Mouse (Mus musculus) monocyte, adult 5-6 weeks (primary cell): ENCODE data around the gene 4921536K21Rik. TPM values are rescaled to one million over a fixed set of nuclear protein-coding genes. Genes with fewer than 3 reads are reported as not detected.
"Not testable (repeated sequence)": the region's sequence is repeated elsewhere in the genome, so short reads cannot be mapped to it uniquely, and the experiment has no call there.

Experiments used
- ATAC-seq: fragments of 153-309, 156-312 bp; replicated peaks from 2 replicates; pipeline ENCODE4 v1.8.0; 2017; ENCODE audit warnings: mild to moderate bottlenecking; ENCODE audit not compliant: low TSS enrichment, insufficient number of reproducible peaks, severe bottlenecking, poor library complexity, low FRiP score
- total RNA-seq: library from RNA; stranded (forward); fragments of 200-1000, 200-491, 200-594 nt; gene quantifications from 3 replicates; pipeline ENCODE4 v1.2.3, GENCODE M21; 2017

4921536K21Rik gene
- total RNA-seq, 1 experiment from 2014 or later: not detected

- ATAC-seq: no peak
These were observed 18.0 kb upstream of the 4921536K21Rik start for GRCm38 (mm10) chr11:3912875-3913271.

DNA sequence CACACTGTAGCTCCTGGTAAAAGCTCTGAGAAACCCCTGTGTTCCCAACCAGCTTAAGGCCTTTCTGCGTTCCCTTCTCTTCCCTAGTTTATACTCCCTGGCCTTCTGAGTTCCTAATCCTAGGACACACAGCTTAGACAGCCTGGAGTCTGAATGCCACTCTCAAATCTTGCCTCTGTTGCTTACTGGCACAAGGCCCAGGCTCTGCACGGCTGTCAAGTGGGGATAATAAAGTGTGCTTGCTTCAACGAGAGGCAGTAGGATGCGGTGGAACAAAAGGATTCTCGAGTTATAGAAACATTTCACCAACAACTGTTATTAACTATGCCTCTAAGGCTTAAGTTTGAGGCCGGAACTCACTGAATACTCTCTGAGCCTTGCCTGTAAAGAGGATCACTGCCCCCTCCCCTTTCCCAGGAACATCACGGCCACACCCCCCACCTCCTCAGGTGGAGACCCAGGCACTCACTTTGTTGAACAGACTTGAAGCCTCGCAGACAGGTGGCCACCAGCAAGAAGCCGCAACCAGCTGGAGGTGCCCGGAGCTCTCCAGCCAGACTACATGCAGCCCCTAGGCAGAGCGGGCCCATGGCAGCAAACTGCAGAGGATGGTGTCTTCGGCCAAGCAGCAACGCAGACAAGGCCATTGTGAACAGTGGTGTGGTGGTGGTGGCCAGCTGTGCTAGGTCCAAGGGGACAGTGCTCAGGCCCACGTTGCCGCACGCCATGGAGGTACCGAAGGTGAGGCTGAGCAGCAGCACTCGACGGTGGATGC is 17.4 kb upstream of the 4921536K21Rik start:
- ATAC-seq: no peak

DNA sequence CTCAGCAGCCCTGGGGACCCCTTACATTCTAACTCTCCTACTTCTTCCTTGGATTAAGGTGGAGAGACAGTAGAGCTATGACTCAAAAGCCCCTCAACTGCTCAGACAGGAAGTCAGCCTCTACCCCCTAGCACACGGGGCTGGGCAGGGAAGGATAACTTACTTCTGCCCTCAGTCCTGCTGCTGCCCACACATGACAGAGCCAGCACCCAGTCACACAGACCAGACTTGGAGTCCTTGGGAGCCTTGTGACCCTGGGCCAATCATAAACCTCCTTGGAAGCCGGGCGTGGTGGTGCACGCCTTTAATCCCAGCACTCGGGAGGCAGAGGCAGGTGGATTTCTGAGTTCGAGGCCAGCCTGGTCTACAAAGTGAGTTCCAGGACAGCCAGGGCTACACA is 16.5 kb upstream of the 4921536K21Rik start:
- ATAC-seq: not testable (repeated sequence)

DNA sequence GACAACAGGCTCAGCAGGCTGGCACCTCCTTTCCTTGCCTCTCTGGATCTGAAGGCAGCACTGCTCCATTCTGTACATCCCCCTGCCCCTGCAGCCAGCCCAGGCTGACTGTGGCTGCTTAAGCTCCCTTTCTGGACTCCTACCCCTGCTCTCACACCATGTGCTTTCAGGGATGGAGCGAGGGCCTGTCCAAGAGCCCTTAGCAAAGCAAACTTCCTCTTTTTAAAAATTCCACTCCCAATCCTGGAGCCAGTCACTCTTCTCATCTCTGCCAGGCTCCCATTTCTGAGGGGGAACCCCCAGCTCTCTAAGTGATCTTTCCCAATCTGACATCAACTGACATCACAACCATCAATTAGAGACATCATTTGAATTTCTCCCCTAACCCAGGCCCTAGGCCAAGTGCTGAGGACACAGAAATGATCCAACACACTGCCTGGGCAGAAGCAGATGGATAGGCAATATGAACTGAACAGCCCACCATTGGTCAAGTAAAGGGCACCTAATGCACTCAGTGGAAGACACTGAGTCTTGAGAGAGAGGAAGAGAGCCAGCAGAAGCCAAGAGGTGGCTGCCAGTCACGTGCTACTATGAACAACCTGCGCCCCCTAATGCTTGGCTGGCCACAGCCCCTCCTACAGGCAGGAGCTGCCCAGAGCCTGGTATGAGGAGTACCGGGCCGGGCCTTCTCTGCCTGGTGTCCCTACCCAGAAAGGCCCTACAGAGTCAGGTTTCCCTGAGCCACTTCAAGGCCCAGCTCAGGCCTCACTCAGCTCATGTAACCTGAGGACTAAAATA is 15.8 kb upstream of the 4921536K21Rik start:
- no peak for ATAC-seq

GRCm38 (mm10) chr11:3909236-3909635 is 14.3 kb upstream of the 4921536K21Rik start:
- ATAC-seq: no peak

DNA sequence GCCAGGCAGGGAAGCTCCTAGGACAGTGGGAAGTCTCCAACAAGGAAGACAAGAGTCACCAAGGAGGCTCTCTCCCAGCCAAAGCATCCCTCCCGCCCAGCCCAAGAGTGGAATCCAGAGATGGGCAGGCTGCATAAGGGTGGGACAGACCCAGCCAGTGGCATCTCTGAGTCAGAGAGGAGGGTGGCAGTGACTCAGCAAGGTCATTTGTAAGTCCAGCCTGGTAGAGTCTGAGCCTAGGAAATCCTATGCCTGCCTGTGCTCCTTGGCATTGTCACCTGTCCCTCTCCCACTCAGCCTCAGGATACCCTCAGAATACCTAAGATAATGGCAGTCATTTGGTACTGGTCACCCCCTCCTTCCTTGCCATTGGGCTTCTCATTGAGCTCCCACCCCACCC is 10.5 kb upstream of the 4921536K21Rik start:
- ATAC-seq: no peak

GRCm38 (mm10) chr11:3904673-3905072 is 9.8 kb upstream of the 4921536K21Rik start:
- no peak for ATAC-seq

DNA sequence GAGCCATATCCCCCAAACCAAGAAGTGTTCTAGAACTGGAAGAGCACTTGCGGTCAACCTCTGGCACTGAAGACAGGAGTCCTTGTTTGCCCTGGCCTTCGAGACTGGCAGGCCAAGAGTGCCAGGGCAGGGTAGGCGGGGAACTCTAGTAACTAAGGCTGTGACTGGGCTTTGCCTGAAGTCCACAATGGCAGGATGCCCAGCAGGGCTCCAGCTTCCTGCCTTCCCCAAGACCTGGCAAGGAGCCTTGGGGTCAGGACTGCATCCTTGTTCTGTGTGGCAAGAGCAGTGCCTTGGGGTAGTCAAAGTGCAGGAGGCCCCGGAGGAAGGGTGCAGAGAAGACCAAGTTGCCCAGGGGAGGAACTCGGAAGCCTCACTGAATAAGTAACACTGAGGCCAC is 8.1 kb upstream of the 4921536K21Rik start:
- no peak for ATAC-seq

GRCm38 (mm10) chr11:3902516-3902915 is 7.6 kb upstream of the 4921536K21Rik start:
- ATAC-seq: no peak

GRCm38 (mm10) chr11:3900296-3900695 is 5.4 kb upstream of the 4921536K21Rik start:
- ATAC-seq: no peak

- ATAC-seq: no peak
These were observed 1.0 kb upstream of the 4921536K21Rik start for GRCm38 (mm10) chr11:3895933-3896332.

GRCm38 (mm10) chr11:3895458-3895857 is 560 bp upstream of the 4921536K21Rik start:
- no peak for ATAC-seq

DNA sequence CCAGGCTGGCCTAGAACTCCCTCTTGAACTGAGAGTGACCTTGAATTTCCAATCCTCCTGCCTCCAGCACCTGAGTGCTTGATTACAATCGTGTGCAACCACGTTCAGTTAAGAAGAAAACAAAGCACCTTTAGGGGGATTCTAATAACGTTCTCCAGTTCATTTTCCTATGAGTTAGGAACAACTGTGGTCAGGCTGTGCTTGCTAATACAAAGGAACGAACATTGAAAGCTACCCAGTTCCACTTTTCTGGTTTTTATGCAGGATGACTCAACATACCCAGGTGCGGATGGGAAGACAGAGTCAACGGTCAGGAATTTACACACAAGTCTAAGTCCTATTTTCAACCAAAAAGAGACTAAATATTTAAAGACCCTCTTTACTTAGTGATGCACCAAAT is 928 bp downstream of the 4921536K21Rik start:
- no peak for ATAC-seq

DNA sequence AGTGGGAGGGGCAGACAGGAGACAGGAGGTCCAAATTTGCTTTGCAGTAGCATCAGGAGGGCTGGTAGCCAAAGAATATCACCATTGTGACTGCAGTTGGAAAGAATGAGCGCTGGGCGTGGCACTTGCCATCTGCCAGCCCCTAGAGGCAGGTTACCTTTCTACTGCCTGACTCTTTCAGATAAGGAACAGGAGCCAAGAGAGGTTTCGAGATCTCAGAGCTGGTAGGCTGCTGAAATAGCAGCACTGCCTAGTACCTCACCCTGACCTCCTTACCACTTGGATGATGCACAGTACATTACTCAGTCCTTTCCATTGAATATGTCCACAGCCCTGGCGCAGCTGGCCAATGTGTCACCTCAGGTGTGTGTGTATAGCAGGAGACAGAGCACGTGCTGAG is 7.6 kb downstream of the 4921536K21Rik start:
- ATAC-seq: no peak

- ATAC-seq: no peak
These were observed 11.2 kb downstream of the 4921536K21Rik start for GRCm38 (mm10) chr11:3883711-3884110.

DNA sequence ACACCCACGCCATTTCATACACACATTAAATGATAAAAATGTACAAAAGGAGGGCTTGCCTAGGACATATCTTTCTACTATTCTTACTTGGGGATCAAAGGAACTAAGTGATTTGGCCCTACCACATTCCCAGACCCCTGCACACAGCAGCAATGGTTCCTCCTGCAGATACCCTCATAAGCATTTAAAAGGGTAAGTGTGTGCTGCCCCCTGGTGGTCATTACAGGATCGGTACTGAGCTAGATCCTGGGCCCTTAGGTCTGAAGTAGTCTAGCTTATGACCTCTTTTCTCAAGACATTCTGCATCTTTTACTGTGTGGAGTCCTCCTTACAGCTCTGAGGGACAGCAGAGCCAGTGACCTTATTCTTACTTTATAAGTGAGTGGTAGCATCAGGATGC is 15.1 kb downstream of the 4921536K21Rik start:
- peak; percentile 59 for ATAC-seq

DNA sequence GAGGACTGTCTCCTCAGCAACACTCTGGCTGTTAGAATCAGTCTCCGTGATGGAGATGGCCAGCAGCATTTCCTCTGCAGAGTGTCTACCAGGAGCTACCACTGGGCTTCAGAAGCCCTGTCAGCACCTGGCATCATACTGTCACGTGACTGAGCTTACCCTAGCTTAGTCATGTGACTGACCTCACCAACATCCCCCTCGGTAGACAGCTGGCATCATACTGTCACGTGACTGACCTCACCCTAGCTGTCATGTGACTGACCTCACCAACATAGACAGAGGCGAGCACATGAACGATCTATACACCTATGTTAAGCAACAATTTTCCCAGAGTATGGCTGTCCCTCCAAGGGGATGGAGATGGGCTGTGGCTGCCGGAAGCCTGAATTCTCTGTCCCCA is 16.2 kb downstream of the 4921536K21Rik start:
- 0 out of 2 replicates have a peak, but pooled peaks have one; percentile 17 for ATAC-seq

DNA sequence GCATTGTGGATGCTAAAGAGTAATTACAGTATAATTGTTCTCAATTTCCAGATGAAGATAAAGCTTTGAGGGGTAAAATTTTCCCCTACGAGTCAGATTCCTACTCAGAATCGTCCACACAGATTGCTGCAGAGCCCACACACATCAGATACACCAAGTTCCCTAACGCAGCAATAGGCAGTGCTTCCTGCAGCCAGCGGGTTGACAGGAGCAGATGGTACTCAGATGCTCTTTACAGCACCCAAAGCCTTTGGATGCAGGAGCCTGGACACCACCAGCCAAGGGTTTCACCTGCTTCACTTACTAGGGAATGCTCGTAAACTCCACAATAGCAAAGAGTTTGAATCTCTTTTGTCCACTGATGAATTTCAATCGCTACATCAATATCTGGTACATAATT is 18.5 kb downstream of the 4921536K21Rik start:
- no peak for ATAC-seq

GRCm38 (mm10) chr11:3864343-3864742 is 30.6 kb downstream of the 4921536K21Rik start:
- ATAC-seq: no peak
